Mouse (Mus musculus) CH12.LX (cell line): ENCODE results near the gene Tsnaxip1.

ENCODE experiments used
- BHLHE40 ChIP-seq: IDR thresholded peaks from 2 replicates; pipeline ENCODE4 v1.6.1; 2011; ENCODE audit warnings: mild to moderate bottlenecking, low read depth, low read length, improper control_type of control experiment
- CTCF ChIP-seq, 2 experiments: IDR thresholded peaks in 1 of 2; conservative IDR thresholded peaks in 1 of 2; 2 replicates each; pipeline ENCODE4 v1.5.1; 2011 to 2012; ENCODE audit warnings: low read depth in 2 of 2, low read length in 2 of 2, improper control_type of control experiment in 1 of 2, inconsistent platforms in 1 of 2, mild to moderate bottlenecking in 1 of 2, moderate library complexity in 1 of 2
- E2F4 ChIP-seq: IDR thresholded peaks from 2 replicates; pipeline ENCODE4 v1.6.1; 2011; ENCODE audit warnings: low read depth, low read length, improper control_type of control experiment; ENCODE audit not compliant: insufficient replicate concordance
- MAFK ChIP-seq: IDR thresholded peaks from 2 replicates; pipeline ENCODE4 v1.6.1; 2011; ENCODE audit warnings: low read length, improper control_type of control experiment; ENCODE audit not compliant: insufficient replicate concordance
- MAX ChIP-seq: IDR thresholded peaks from 2 replicates; pipeline ENCODE4 v1.6.1; 2011; ENCODE audit warnings: low read length, improper control_type of control experiment
- PAX5 ChIP-seq: IDR thresholded peaks from 2 replicates; pipeline ENCODE4 v1.6.1; 2012; ENCODE audit warnings: low read length, inconsistent platforms, mixed read lengths
- ZC3H11A ChIP-seq: IDR thresholded peaks from 2 replicates; pipeline ENCODE4 v1.6.1; 2012; ENCODE audit warnings: low read depth, mild to moderate bottlenecking, inconsistent platforms, low read length, improper control_type of control experiment

DNA sequence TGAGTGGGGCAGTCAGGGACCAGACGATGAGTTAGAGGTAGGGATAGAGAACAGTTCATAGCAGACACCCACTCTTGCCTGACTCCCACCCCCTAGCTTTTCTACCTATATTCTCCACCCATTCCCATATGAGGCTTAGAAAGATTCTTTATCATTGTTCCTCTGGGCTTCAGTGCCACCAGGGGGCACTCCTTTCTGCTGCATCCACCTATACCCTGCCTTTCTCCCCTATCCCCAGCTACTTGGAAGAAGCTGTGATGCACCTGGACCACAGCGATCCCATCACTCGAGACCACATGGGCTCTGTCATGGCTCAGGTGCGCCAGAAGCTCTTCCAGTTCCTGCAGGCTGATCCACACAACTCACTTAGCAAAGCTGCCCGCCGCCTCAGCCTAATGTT lies 64.9 kb downstream of the Tsnaxip1 start:
- no peak for TF ChIP-seq MAFK
- no peak for TF ChIP-seq MAX
- TF ChIP-seq CTCF (conservative IDR thresholded peaks at IDR 0.05 in 1 of 2, IDR thresholded peaks at IDR 0.05 in 1 of 2; ENCODE audit: low read depth in 2 of 2, low read length in 2 of 2): peak; percentile 34 to 63; a peak in 3 of 4 replicates
- TF ChIP-seq PAX5: no peak
- no peak for TF ChIP-seq E2F4
- no peak for TF ChIP-seq BHLHE40
- TF ChIP-seq ZC3H11A: no peak
